Mouse (Mus musculus): ENCODE measurements at regions not wholly inside any gene's neighbourhood (a gene's known extent, or its start where the extent isn't known, plus 50 kb on each side); places are given as distances from the start of the nearest gene placed in this dataset.
A peak's percentile ranks its signal among the peaks of the same experiment; 100 is the strongest.

DNA sequence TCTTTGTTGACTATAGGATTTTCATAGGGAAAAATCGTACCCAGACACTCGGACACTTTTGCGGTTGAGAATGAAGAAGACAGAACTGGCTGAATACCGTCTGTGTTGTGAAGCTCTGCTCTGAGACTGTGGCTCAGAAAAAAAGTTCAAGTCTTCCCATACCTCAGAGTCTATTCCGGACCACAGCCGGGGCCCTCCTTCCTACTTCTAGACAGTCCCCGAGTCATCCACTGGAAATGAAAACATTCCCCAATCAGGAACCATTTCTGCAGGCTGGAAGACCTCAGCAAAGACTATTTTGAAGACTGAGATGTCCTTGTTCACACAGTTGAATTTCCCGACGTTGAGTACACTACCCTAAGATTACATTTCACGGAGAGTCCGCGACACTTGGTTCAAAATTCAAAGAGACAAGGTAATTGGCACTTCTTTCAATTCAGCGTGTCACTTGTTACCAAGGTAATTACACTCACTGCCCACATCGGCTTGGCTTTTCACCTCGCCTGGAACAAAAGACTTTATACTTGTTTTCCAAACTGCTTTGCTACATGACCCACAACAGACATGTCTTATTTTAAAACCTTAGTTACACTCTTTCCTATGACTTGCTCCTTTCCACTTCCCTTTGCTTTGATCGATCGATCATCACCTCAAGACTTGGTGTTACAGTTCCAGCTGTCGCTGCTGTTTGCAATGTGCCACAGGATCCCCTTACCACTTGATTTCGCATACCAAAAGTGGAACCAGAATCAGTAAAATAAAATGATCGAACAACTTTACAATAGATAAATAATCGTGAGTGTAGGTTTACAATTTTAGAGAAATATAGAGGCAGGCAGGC, 219.2 kb upstream of the Pcsk5 start:
- H3K27ac ChIP-seq (ENCODE audit: low read depth, low read length) = no peak overlapping the region
- peak overlapping the region; percentile 8; the same call in 1 of the 2 replicates for H3K4me2 ChIP-seq (replicated peaks; ENCODE audit: low read depth, low read length)
- ATAC-seq (ENCODE audit: low FRiP score, low TSS enrichment) = peak; percentile 76; the same call in 1 of the 2 replicates
- H3K4me1 ChIP-seq (ENCODE audit: control insufficient read depth, insufficient read depth, low read length) = 0 out of 2 replicates have a peak, but pooled peaks cover 3% of the 10 kb centered on the region
- H3K27me3 ChIP-seq (ENCODE audit: control insufficient read depth, insufficient read depth, low read length) = no peaks in the 10 kb centered on the region
- H3K9ac ChIP-seq (ENCODE audit: low read depth, low read length) = no peak overlapping the region
- no peaks in the 10 kb centered on the region for H3K36me3 ChIP-seq (ENCODE audit: control insufficient read depth, insufficient read depth, low read length)
- no peak overlapping the region for H3K4me3 ChIP-seq (ENCODE audit: low read length)
- 39% methylated on average over 21 of the region's 21 CpGs for WGBS
- H3K9me3 ChIP-seq (ENCODE audit: control insufficient read depth, low read length) = no peaks in the 10 kb centered on the region

DNA sequence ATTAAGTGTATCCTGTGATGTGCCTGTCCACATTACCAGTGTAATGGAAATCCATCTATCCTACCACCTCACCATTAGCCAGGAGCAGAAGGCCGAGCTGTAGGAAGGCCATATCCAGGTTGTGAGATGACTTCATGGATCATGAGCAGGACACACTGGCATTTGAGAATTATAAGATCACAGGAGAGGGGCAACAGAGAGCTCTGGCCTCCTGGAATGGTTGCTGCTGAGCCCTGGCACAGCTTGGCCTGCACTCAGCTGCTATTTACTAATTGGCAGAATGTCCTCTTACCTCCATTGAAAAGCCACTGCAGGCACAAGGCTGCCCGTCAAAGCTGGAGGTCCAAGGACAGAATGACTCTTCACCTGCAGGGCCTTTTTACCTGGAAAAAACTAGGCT, 212.9 kb upstream of the Pcsk5 start:
- no peaks in the 10 kb centered on the region for H3K36me3 ChIP-seq (ENCODE audit: control insufficient read depth, insufficient read depth, low read length)
- H3K27ac ChIP-seq (ENCODE audit: low read depth, low read length) = no peak overlapping the region
- H3K27me3 ChIP-seq (ENCODE audit: control insufficient read depth, insufficient read depth, low read length) = no peaks in the 10 kb centered on the region
- H3K4me3 ChIP-seq (ENCODE audit: low read length) = no peak overlapping the region
- H3K9me3 ChIP-seq (ENCODE audit: control insufficient read depth, low read length) = no peaks in the 10 kb centered on the region
- no peak overlapping the region for H3K4me2 ChIP-seq (replicated peaks; ENCODE audit: low read depth, low read length)
- no peak for ATAC-seq (ENCODE audit: low FRiP score, low TSS enrichment)
- no peak overlapping the region for H3K9ac ChIP-seq (ENCODE audit: low read depth, low read length)
- no peaks in the 10 kb centered on the region for H3K4me1 ChIP-seq (ENCODE audit: control insufficient read depth, insufficient read depth, low read length)
- 88% methylated on average over 2 of the region's 2 CpGs for WGBS

DNA sequence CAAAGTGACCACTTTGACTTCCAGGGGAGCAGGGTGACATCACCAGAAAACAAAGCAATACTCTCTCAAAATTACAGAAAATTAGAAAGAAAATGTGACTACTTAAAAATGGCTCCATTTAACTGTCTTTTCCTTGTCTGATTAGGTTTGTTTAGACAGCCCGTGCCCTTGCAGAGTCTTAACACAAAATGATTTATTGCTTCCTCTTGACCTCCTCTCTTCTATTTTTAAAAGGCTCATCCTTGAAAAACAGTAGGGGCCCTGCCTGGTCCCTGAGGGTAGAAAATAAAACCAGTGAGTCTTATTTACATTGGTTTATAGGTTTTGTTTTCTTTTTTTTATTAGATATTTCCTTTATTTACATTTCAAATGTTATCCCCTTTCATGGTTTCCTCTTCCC, 196.8 kb upstream of the Pcsk5 start:
- no peak overlapping the region for H3K4me3 ChIP-seq (ENCODE audit: low read length)
- 3% methylated on average over 1 of the region's 1 CpGs for whole genome bisulfite sequencing
- H3K4me2 ChIP-seq (replicated peaks; ENCODE audit: low read depth, low read length) = no peak overlapping the region
- no peak overlapping the region for H3K9ac ChIP-seq (ENCODE audit: low read depth, low read length)
- H3K27ac ChIP-seq (ENCODE audit: low read depth, low read length) = no peak overlapping the region
- H3K27me3 ChIP-seq (ENCODE audit: control insufficient read depth, insufficient read depth, low read length) = no peaks in the 10 kb centered on the region
- peak; percentile 57; the same call in 1 of the 2 replicates for ATAC-seq (ENCODE audit: low FRiP score, low TSS enrichment)
- no peaks in the 10 kb centered on the region for H3K9me3 ChIP-seq (ENCODE audit: control insufficient read depth, low read length)
- H3K36me3 ChIP-seq (ENCODE audit: control insufficient read depth, insufficient read depth, low read length) = no peaks in the 10 kb centered on the region
- no peaks in the 10 kb centered on the region for H3K4me1 ChIP-seq (ENCODE audit: control insufficient read depth, insufficient read depth, low read length)

DNA sequence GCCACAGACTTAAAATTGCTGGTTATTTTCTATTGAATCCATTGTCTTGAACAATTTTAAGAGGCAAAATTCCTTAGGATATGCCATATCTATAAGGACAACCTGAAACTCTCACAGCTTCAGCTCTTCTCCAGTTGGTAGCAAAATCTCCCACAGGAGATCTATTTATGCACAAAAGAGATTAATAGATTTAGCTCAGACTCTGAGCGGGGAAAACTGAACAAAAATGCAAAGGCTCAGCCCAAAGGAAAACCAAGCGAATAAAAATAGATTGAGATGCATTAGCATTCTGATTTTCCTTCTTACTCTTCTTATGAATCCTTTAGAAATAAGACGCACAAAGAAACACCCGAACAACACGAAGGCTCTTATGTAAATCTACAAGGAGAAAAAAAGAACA, 196.2 kb upstream of the Pcsk5 start:
- no peaks in the 10 kb centered on the region for H3K36me3 ChIP-seq (ENCODE audit: control insufficient read depth, insufficient read depth, low read length)
- H3K9me3 ChIP-seq (ENCODE audit: control insufficient read depth, low read length) = no peaks in the 10 kb centered on the region
- H3K27me3 ChIP-seq (ENCODE audit: control insufficient read depth, insufficient read depth, low read length) = no peaks in the 10 kb centered on the region
- no peak overlapping the region for H3K27ac ChIP-seq (ENCODE audit: low read depth, low read length)
- WGBS = 90% methylated on average over 5 of the region's 5 CpGs
- no peak for ATAC-seq (ENCODE audit: low FRiP score, low TSS enrichment)
- H3K4me3 ChIP-seq (ENCODE audit: low read length) = no peak overlapping the region
- no peak overlapping the region for H3K9ac ChIP-seq (ENCODE audit: low read depth, low read length)
- no peak overlapping the region for H3K4me2 ChIP-seq (replicated peaks; ENCODE audit: low read depth, low read length)
- H3K4me1 ChIP-seq (ENCODE audit: control insufficient read depth, insufficient read depth, low read length) = no peaks in the 10 kb centered on the region

DNA sequence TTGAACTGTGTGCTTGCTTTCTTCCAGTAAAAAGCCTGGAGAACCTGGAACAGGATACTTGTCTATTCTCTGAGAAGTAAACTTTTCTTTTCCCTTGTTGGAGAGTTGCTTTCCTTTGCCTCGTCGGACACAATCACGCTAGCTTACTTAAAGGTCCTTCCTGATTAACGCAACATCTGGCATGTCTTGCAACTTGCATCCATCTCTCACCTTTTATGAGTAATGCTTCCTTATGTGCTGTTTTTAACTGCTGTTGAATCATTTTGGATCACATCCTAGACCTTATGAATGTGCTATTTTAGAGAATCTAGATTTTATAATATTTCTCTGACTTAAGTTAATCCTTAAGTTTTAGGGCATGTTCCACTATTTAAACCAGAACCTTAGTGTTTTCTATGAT, 188.4 kb upstream of the Pcsk5 start:
- H3K27ac ChIP-seq (ENCODE audit: low read depth, low read length) = no peak overlapping the region
- no peaks in the 10 kb centered on the region for H3K27me3 ChIP-seq (ENCODE audit: control insufficient read depth, insufficient read depth, low read length)
- H3K9me3 ChIP-seq (ENCODE audit: control insufficient read depth, low read length) = no peaks in the 10 kb centered on the region
- no peak for ATAC-seq (ENCODE audit: low FRiP score, low TSS enrichment)
- H3K36me3 ChIP-seq (ENCODE audit: control insufficient read depth, insufficient read depth, low read length) = no peaks in the 10 kb centered on the region
- 80% methylated on average over 4 of the region's 4 CpGs for WGBS
- H3K9ac ChIP-seq (ENCODE audit: low read depth, low read length) = no peak overlapping the region
- no peaks in the 10 kb centered on the region for H3K4me1 ChIP-seq (ENCODE audit: control insufficient read depth, insufficient read depth, low read length)
- no peak overlapping the region for H3K4me3 ChIP-seq (ENCODE audit: low read length)
- H3K4me2 ChIP-seq (replicated peaks; ENCODE audit: low read depth, low read length) = no peak overlapping the region

DNA sequence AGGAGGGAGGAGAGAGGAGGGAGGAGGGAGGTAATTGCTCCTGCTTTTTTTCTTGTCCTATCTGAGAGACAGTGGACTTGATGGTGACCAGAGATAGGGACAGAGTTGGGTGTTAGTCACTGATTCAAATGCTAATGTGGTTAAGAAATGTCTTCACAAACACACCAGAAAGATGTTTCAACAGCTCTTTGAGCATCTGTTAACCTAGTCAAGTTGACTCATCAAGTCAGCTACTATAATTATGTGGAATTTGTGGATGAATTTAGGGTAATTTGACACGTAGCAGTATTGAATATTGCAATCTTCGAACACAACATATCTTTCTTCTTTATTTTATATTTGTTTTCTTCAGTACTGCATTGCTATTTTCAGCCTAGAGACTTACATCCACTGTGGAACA, 182.9 kb upstream of the Pcsk5 start:
- H3K4me3 ChIP-seq (ENCODE audit: low read length) = no peak overlapping the region
- ATAC-seq (ENCODE audit: low FRiP score, low TSS enrichment) = no peak
- 88% methylated on average over 2 of the region's 2 CpGs for WGBS
- H3K9ac ChIP-seq (ENCODE audit: low read depth, low read length) = no peak overlapping the region
- H3K36me3 ChIP-seq (ENCODE audit: control insufficient read depth, insufficient read depth, low read length) = no peaks in the 10 kb centered on the region
- H3K4me1 ChIP-seq (ENCODE audit: control insufficient read depth, insufficient read depth, low read length) = no peaks in the 10 kb centered on the region
- H3K27me3 ChIP-seq (ENCODE audit: control insufficient read depth, insufficient read depth, low read length) = no peaks in the 10 kb centered on the region
- no peaks in the 10 kb centered on the region for H3K9me3 ChIP-seq (ENCODE audit: control insufficient read depth, low read length)
- H3K27ac ChIP-seq (ENCODE audit: low read depth, low read length) = no peak overlapping the region
- H3K4me2 ChIP-seq (replicated peaks; ENCODE audit: low read depth, low read length) = no peak overlapping the region

DNA sequence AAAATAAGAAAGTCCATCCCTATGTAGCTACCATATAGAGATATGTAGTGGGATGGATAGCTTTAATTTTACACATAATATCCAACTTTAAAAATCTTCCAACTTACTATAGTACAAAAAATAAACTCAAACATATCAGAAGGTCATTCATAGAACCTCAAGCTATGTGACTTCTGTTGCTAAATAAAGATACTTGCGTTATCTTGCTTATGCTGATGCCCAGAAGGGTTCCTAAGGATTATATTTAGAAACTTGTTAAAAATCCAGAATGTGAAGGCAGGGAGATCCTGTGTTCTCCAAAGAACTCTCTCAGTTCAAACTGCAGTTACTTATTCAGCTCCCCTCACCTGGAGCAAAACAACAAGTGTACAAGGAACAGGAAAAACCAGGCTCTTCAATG, 177.9 kb upstream of the Pcsk5 start:
- no peaks in the 10 kb centered on the region for H3K9me3 ChIP-seq (ENCODE audit: control insufficient read depth, low read length)
- H3K4me3 ChIP-seq (ENCODE audit: low read length) = no peak overlapping the region
- H3K4me2 ChIP-seq (replicated peaks; ENCODE audit: low read depth, low read length) = no peak overlapping the region
- no peaks in the 10 kb centered on the region for H3K27me3 ChIP-seq (ENCODE audit: control insufficient read depth, insufficient read depth, low read length)
- no peak overlapping the region for H3K9ac ChIP-seq (ENCODE audit: low read depth, low read length)
- WGBS = 83% methylated on average over 1 of the region's 1 CpGs
- no peak overlapping the region for H3K27ac ChIP-seq (ENCODE audit: low read depth, low read length)
- no peak for ATAC-seq (ENCODE audit: low FRiP score, low TSS enrichment)
- H3K36me3 ChIP-seq (ENCODE audit: control insufficient read depth, insufficient read depth, low read length) = no peaks in the 10 kb centered on the region
- no peaks in the 10 kb centered on the region for H3K4me1 ChIP-seq (ENCODE audit: control insufficient read depth, insufficient read depth, low read length)

DNA sequence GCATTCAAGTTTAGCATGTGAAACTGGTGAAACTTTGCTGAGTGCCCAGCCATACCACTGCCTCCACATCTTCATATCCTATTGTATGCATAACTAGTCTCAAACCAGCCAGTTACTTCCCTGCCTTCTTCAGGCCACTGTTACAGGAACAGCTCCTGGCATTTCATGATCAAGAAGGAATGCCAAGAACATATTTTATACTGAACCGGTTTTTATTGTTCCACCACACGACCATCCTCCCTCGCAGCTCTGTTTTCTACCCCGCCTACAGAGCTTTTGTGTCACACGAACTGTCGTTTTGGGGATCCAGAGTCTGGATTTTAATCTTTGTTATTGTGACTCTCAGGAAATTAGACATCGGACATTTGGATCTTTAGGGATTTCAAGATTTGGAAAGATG, 174.6 kb upstream of the Pcsk5 start:
- 53% methylated on average over 7 of the region's 7 CpGs for WGBS
- H3K36me3 ChIP-seq (ENCODE audit: control insufficient read depth, insufficient read depth, low read length) = no peaks in the 10 kb centered on the region

DNA sequence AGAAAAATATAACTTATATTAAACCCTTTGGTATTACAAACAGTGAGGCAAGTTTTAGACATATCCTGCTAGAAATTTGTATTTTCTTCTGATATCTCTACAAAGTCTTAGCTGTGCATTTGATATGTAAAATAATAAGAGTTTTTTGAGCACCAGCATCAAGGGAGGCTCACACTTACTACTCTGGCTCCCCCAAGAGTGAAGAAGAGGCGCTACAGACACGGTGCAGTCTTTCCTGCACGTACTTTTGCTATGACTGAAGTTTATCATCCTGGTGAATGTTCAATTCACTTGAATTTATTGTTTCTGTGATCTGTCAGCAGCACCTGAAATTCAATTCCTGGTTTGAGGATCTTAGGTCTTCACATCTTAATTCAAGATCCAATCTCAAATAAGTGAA, 160.1 kb upstream of the Pcsk5 start:
- WGBS = 85% methylated on average over 3 of the region's 3 CpGs

More for the DNA sequence above, 174.6 kb upstream of the Pcsk5 start:
- H3K27me3 ChIP-seq (ENCODE audit: control insufficient read depth, insufficient read depth, low read length) = no peaks in the 10 kb centered on the region
- no peaks in the 10 kb centered on the region for H3K4me1 ChIP-seq (ENCODE audit: control insufficient read depth, insufficient read depth, low read length)
- H3K27ac ChIP-seq (ENCODE audit: low read depth, low read length) = no peak overlapping the region
- no peak for ATAC-seq (ENCODE audit: low FRiP score, low TSS enrichment)
- no peak overlapping the region for H3K4me2 ChIP-seq (replicated peaks; ENCODE audit: low read depth, low read length)
- no peaks in the 10 kb centered on the region for H3K9me3 ChIP-seq (ENCODE audit: control insufficient read depth, low read length)
- no peak overlapping the region for H3K4me3 ChIP-seq (ENCODE audit: low read length)
- H3K9ac ChIP-seq (ENCODE audit: low read depth, low read length) = no peak overlapping the region

More for the DNA sequence above, 160.1 kb upstream of the Pcsk5 start:
- Histone ChIP-seq H3K36me3 (ENCODE audit: control insufficient read depth, insufficient read depth, low read length) (no peaks in the 10 kb centered on the region), H3K27me3 (ENCODE audit: control insufficient read depth, insufficient read depth, low read length) (no peaks in the 10 kb centered on the region), H3K9ac (ENCODE audit: low read depth, low read length) (no peak overlapping the region), H3K4me3 (ENCODE audit: low read length) (no peak overlapping the region), H3K9me3 (ENCODE audit: control insufficient read depth, low read length) (no peaks in the 10 kb centered on the region; the same call in 1 of the 2 replicates), H3K4me2 (replicated peaks; ENCODE audit: low read depth, low read length) (no peak overlapping the region), H3K27ac (ENCODE audit: low read depth, low read length) (no peak overlapping the region), H3K4me1 (ENCODE audit: control insufficient read depth, insufficient read depth, low read length) (no peaks in the 10 kb centered on the region)
- ATAC-seq (ENCODE audit: low FRiP score, low TSS enrichment) = no peak
